Mouse (Mus musculus) midbrain, embryonic 12.5 days (tissue): ENCODE data around the gene Gnas. TPM values are rescaled to one million over a fixed set of nuclear protein-coding genes. Genes with fewer than 3 reads are reported as not detected.
"Not testable (repeated sequence)": the region's sequence is repeated elsewhere in the genome, so short reads cannot be mapped to it uniquely, and the experiment has no call there.

Experiments
- ATAC-seq: fragments of 200-750 bp; cut with Nextera tagmentation; 2 replicates; pipeline ENCODE4 v1.8.0; 2017; ENCODE audit warnings: low read depth, moderate TSS enrichment, moderate library complexity; ENCODE audit not compliant: low FRiP score
- H3K27ac ChIP-seq: fragments of 300-500 bp; sonication (generic); replicated peaks from 2 replicates; pipeline ENCODE4 v1.5.1; 2016; ENCODE audit warnings: mild to moderate bottlenecking
- H3K27me3 ChIP-seq: fragments of 300-500 bp; sonication (generic); 2 replicates; pipeline ENCODE4 v1.6.1; 2016; ENCODE audit warnings: mild to moderate bottlenecking
- H3K36me3 ChIP-seq: fragments of 300-500 bp; sonication (generic); 2 replicates; pipeline ENCODE4 v1.6.1; 2016
- H3K4me1 ChIP-seq: fragments of 300-500 bp; sonication (generic); 2 replicates; pipeline ENCODE4 v1.6.1; 2016
- H3K4me2 ChIP-seq: fragments of 300-500 bp; sonication (generic); replicated peaks from 2 replicates; pipeline ENCODE4 v1.6.1; 2016; ENCODE audit warnings: mild to moderate bottlenecking, moderate library complexity
- H3K4me3 ChIP-seq: fragments of 300-500 bp; sonication (generic); 2 replicates; pipeline ENCODE4 v1.5.1; 2016; ENCODE audit warnings: mild to moderate bottlenecking
- H3K9ac ChIP-seq: fragments of 300-500 bp; sonication (generic); replicated peaks from 2 replicates; pipeline ENCODE4 v1.6.1; 2016; ENCODE audit warnings: mild to moderate bottlenecking, moderate library complexity
- H3K9me3 ChIP-seq: fragments of 300-500 bp; sonication (generic); 2 replicates; pipeline ENCODE4 v1.6.1; 2016; ENCODE audit warnings: mild to moderate bottlenecking
- WGBS: fragments of 180-500 bp; shearing (Covaris S2); methylation state at CpG from one replicate; pipeline ENCODE4 v1.1.7; 2016; 5-methylcytosine and 5-hydroxymethylcytosine counted together
- polyA plus RNA-seq: library from polyadenylated mRNA; unstranded; fragments of >200 nt; fragmentation: Nextera tagmentation; extraction: Ambion mirVana; gene quantifications from 2 replicates; pipeline ENCODE4 v1.2.1, GENCODE M21; 2016

The Gnas gene
- polyA plus RNA-seq, 1 experiment from 2014 or later = 1,415 TPM

DNA sequence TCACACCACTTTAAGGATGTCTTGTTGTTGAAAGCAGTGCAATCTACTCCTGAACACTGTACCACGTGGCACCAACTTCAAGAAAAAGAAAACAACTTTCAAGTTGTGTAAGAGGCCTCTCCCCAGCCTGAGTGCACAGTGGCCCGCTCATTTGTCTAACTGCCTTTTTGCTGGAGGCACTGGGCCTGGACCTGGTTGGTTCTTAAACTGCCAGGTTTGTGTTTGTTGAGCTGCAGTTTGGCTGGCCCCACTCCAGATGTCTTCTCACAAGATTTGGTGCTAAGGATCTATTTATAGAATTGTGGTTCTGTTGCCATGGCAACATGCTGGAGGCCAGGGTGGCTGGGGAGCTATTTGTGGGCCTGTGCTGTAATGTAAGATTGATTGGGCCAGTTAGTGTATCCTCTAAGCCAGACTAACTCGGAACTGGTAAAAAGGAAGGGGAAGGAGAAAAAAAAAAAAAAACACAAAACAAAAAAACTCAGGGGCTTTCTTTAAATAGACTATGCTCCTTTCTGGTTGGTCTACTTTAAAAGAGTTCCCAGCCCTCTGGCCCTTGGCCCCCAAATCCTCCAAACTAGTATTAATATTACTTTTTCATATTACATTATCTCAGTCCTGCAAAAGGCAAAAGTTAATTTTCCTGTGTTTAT is 60.0 kb downstream of the Gnas start:
- Histone ChIP-seq H3K4me2 (no peak overlapping the region; the same call in 1 of the 2 replicates), H3K9ac (no peak overlapping the region), H3K4me3 (no peak overlapping the region), H3K27ac (0 out of 2 replicates have a peak overlapping the region, but pooled peaks have one; percentile 9), H3K4me1 (peaks cover 23% of the 10 kb centered on the region), H3K9me3 (0 out of 2 replicates have a peak, but pooled peaks cover 2% of the 10 kb centered on the region), H3K27me3 (no peaks in the 10 kb centered on the region), H3K36me3 (peaks cover 46% of the 10 kb centered on the region)
- ATAC-seq = peak; percentile 38; the same call in 1 of the 2 replicates
- 74% methylated on average over 3 of the region's 3 CpGs for whole genome bisulfite sequencing

DNA sequence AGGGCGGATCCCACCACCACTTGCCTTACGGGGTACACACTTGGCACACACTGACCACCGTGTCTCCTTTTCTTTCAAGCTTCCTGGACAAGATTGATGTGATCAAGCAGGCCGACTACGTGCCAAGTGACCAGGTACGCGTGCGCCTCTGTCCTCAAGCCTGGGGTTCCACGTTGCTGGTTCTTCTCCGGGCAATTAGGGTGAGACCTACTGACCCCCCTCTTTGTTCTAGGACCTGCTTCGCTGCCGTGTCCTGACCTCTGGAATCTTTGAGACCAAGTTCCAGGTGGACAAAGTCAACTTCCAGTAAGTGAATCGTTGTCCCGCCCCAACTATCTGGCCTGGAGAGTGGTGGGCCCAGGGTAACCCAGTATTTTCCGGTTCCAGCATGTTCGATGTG is 60.9 kb downstream of the Gnas start:
- Histone ChIP-seq H3K4me1 (peaks cover 20% of the 10 kb centered on the region), H3K9me3 (0 out of 2 replicates have a peak, but pooled peaks cover 2% of the 10 kb centered on the region), H3K9ac (no peak overlapping the region), H3K27me3 (no peaks in the 10 kb centered on the region), H3K36me3 (peaks cover 46% of the 10 kb centered on the region), H3K4me3 (no peak overlapping the region), H3K4me2 (no peak overlapping the region), H3K27ac (no peak overlapping the region)
- 96% methylated on average over 16 of the region's 16 CpGs for WGBS
- no peak for ATAC-seq

DNA sequence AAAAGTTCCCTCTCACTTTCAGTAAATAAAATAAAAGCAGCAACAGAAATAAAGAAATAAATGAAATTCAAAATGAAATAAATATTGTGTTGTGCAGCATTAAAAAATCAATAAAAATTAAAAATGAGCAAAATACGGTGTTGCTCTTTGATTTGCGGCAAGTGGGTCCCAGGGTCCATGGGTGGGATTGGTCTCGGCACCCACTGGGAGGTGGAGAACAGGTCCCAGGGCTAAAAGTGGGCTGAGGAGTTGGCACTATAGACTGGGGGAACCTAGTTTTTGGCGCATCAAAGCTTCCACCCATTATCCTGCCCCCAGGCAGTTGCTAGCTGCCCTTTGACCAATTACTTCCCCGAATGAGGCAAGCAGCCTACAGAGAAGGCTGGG is 62.5 kb downstream of the Gnas start, which contains the start of gene Gm20721:
Gm20721 (minus strand) TSS at position 101 of the 387 bp plus-strand sequence.
- peaks cover 46% of the 10 kb centered on the region for H3K36me3 ChIP-seq

DNA sequence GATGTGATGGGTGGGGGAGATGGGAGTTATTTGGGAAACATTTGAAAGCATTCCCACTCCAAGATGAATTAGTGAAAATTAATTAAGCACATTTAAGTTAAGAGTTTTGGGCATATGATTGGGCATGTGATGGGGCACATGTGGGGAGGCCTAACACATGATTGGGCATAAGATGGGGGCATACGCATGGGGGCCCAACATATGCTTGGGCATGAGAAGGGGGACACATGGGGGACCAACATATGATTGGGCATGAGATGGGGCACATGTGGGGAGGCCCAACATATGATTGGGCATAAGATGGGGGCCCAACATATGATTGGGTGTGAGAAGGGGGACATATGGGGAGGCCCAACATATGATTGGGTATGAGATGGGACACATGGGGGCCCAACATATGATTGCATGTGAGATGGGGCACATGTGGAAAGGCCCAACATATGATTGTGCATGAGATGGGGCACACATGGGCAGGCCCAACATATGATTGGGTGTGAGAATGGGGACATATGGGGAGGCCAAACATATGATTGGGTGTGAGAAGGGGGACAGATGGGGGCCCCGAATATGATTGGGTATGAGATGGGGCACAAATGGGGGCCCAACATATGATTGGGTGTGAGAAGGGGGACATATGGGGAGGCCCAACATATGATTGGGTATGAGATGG is 63.0 kb downstream of the Gnas start:
- H3K9me3 ChIP-seq, H3K9ac ChIP-seq, H3K4me3 ChIP-seq, H3K27ac ChIP-seq, H3K4me2 ChIP-seq, H3K27me3 ChIP-seq, ATAC-seq: not testable (repeated sequence)
- peaks cover 41% of the 10 kb centered on the region for H3K36me3 ChIP-seq
- peaks cover 17% of the 10 kb centered on the region for H3K4me1 ChIP-seq
- 94% methylated on average over 2 of the region's 2 CpGs for WGBS

More for the DNA sequence above, 62.5 kb downstream of the Gnas start, which contains the start of gene Gm20721:
- Histone ChIP-seq H3K9ac (no peak within 1 kb of the TSS), H3K27ac (no peak within 1 kb of the TSS), H3K4me3 (no peak within 1 kb of the TSS), H3K4me1 (peaks cover 17% of the 10 kb centered on the region), H3K4me2 (no peak within 1 kb of the TSS), H3K27me3 (no peaks in the 10 kb centered on the region), H3K9me3 (0 out of 2 replicates have a peak, but pooled peaks cover 2% of the 10 kb centered on the region)
- 93% methylated on average over 5 of the region's 5 CpGs for WGBS
- ATAC-seq = no peak

DNA sequence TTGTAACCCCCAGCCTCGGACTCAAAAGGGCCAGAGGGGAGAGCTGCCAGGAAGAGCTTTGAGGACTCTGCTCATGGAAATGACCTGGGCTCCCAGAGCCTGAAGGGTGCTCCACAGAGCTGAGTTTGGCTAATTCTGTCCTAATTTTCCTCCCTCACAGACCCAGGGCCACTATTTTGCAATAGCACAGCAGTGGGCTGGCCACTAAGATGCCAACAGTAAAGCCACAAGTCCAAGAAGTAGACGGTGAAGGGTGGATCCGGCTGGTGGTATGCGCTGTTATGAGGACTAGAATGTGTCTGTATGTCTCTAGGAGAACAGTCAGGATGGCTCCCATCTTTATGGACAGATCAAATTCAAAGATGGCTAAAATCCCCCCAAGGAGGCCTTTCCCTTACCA is 74.4 kb downstream of the Gnas start:
- H3K4me1 ChIP-seq = no peaks in the 10 kb centered on the region
- no peaks in the 10 kb centered on the region for H3K9me3 ChIP-seq

DNA sequence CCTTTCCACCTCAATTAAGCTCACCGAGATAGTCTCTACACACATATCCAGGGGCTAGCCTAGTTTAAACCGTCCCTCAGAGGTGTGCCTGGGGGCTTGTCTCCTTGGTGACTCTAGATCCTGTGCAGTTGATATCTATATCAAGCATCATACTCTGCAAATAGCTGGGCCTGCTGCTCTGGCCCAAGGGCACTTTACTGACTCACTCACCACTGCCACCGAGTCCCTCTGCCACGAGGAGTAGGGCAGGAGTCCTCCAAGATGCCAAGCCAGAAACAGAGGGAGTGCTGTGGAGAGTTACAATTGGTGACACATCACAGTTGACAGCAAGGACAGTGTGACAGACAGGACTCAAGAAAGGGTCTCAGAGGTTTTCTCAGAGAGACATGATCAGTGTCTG is 75.5 kb downstream of the Gnas start:
- no peaks in the 10 kb centered on the region for H3K27me3 ChIP-seq
- H3K4me2 ChIP-seq = no peak overlapping the region
- ATAC-seq = no peak
- WGBS = 75% methylated on average over 4 of the region's 4 CpGs
- H3K9ac ChIP-seq = no peak overlapping the region
- H3K4me3 ChIP-seq = no peak overlapping the region
- H3K9me3 ChIP-seq = no peaks in the 10 kb centered on the region
- no peak overlapping the region for H3K27ac ChIP-seq
- H3K4me1 ChIP-seq = no peaks in the 10 kb centered on the region
- no peaks in the 10 kb centered on the region for H3K36me3 ChIP-seq

More for the DNA sequence above, 74.4 kb downstream of the Gnas start:
- H3K36me3 ChIP-seq = no peaks in the 10 kb centered on the region
- H3K4me3 ChIP-seq = no peak overlapping the region
- no peak for ATAC-seq
- H3K27me3 ChIP-seq = no peaks in the 10 kb centered on the region
- no peak overlapping the region for H3K27ac ChIP-seq
- no peak overlapping the region for H3K9ac ChIP-seq
- WGBS = 90% methylated on average over 4 of the region's 4 CpGs
- H3K4me2 ChIP-seq = no peak overlapping the region

DNA sequence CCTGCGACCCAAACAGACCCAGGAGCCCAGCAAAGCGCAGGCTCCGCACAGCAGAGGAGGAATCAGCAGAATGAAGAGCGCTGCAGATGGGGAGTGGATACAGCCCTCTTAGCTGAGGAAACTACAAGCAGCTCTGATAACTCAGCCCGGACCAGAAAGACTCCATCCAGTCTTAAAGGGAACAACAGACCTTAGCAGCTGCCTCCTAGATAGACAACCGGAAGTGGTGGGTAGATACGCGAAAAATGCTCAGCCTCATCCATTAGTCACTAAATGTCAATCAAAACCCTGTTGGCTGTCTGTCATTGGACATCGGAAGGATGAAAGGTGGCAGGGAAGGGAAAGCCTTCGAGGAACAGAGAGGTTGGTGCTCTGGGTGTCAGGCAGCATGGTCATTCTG is 82.5 kb downstream of the Gnas start:
- Histone ChIP-seq H3K4me3 (no peak overlapping the region), H3K4me1 (no peaks in the 10 kb centered on the region), H3K9me3 (no peaks in the 10 kb centered on the region), H3K36me3 (no peaks in the 10 kb centered on the region), H3K27ac (no peak overlapping the region), H3K9ac (no peak overlapping the region), H3K4me2 (no peak overlapping the region), H3K27me3 (no peaks in the 10 kb centered on the region)
- 88% methylated on average over 10 of the region's 10 CpGs for WGBS
- no peak for ATAC-seq

DNA sequence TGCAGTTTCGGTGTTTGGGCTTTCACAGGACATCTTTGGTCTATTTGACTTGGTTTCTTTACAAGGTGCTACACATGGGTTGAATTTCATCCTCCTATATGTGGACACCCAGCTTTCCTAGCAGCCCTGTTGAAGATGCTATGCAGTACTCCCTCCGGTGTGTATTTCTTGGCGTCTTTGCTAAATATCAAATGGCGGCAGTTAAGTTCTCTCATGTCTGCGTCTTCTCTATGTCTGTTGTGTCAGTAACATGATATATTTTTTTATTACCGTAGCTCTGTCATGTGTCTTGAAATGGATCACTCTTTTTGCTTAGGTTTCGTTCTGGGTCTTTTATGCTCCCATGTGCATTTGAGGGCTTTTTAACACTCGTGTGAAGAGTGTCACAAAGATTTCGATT is 96.9 kb downstream of the Gnas start:
- Histone ChIP-seq H3K9me3 (no peaks in the 10 kb centered on the region), H3K36me3 (no peaks in the 10 kb centered on the region), H3K4me3 (no peak overlapping the region), H3K27ac (no peak overlapping the region), H3K9ac (no peak overlapping the region), H3K27me3 (no peaks in the 10 kb centered on the region), H3K4me1 (no peaks in the 10 kb centered on the region), H3K4me2 (no peak overlapping the region)
- 89% methylated on average over 9 of the region's 9 CpGs for WGBS
- ATAC-seq = no peak

DNA sequence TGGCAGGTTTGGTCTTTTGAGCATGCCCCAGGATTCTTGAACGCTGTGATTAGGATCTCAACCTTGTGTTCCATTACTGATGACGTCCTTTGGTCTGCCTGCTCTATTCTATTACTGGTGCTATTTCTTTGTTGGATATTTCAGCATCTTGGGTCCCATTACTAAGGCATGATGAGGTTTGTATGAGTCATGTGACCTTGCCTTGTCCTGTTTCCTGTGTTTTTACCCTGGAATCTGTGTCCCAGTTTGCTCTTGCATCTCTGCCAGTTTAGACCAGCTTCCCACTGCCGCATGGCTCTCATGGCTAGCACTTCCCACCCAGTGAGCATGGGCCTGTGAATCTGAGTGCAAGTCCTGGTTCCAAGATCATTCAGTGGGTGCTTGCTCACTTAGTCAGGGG is 107.8 kb downstream of the Gnas start:
- no peak overlapping the region for H3K4me3 ChIP-seq
- H3K27me3 ChIP-seq = no peaks in the 10 kb centered on the region
- H3K4me1 ChIP-seq = no peaks in the 10 kb centered on the region
- no peaks in the 10 kb centered on the region; the same call in 1 of the 2 replicates for H3K9me3 ChIP-seq
- 92% methylated on average over 3 of the region's 3 CpGs for WGBS
- no peak overlapping the region for H3K27ac ChIP-seq
- ATAC-seq = no peak
- H3K9ac ChIP-seq = no peak overlapping the region
- H3K4me2 ChIP-seq = no peak overlapping the region
- H3K36me3 ChIP-seq = no peaks in the 10 kb centered on the region

DNA sequence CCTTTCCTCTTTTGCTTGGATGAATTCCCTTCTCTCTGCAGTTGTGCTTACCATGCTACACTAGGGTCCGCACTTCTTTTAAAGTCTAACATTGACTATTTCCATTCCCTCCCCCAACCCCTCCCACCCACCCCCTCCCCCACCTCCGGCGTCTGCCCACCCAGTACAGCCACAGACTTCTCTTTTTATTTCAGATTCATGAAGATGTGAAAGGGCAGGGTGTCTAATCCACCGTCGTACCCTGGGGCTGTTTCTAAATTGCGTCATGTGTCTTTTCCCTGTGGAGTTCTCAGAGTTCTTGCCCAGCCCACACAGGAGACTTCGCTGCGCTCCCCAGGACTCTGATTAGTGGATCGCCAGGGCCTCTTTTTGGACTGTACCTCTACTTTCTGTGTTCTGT is 108.4 kb downstream of the Gnas start:
- Histone ChIP-seq H3K27me3 (no peaks in the 10 kb centered on the region), H3K9ac (no peak overlapping the region), H3K4me2 (no peak overlapping the region), H3K4me3 (no peak overlapping the region), H3K4me1 (no peaks in the 10 kb centered on the region), H3K9me3 (no peaks in the 10 kb centered on the region; the same call in 1 of the 2 replicates), H3K27ac (no peak overlapping the region), H3K36me3 (no peaks in the 10 kb centered on the region)
- WGBS = 64% methylated on average over 9 of the region's 9 CpGs
- no peak for ATAC-seq

DNA sequence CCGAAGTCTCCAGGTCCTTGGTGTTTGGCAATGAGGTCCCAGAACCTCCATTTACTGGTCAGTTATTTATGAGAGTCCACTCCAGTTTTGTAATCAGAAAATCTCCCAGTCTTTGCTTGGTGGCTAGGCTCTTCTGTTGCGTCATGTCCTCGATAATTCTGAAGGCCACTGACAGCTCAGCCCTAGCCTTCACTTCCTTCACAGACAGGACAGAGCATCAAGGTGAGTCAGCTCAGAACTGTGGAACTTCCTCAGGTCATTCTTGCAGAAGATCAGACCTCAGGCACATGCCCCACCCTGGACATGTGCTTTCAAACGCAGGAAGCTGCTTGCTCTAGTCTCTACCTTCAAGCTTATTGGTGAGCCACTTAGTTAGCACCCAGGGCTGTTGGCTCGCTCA is 109.3 kb downstream of the Gnas start:
- Histone ChIP-seq H3K9me3 (no peaks in the 10 kb centered on the region; the same call in 1 of the 2 replicates), H3K4me3 (no peak overlapping the region), H3K4me1 (no peaks in the 10 kb centered on the region), H3K9ac (no peak overlapping the region), H3K27ac (no peak overlapping the region), H3K4me2 (no peak overlapping the region), H3K36me3 (no peaks in the 10 kb centered on the region), H3K27me3 (no peaks in the 10 kb centered on the region)
- ATAC-seq = no peak
- WGBS = 88% methylated on average over 5 of the region's 5 CpGs
